12 mouse cellular contexts compared by ENCODE assay signal in genomic region chr5:105636484-105637191, GRCm38 (mm10).
DNase-seq lines count a peak whose midpoint lies in the region; ATAC-seq and TF ChIP-seq lines count a peak whose summit lies in the region.
"Had no signal": no experiment of that assay in that cellular context is flagged by ENCODE, and none has a peak within 500 bp of the region (broad histone marks: within the 10 kb centered on the region; RNA-seq: fewer than 3 reads in every experiment).

No protein-coding gene starts in this region.

- no peak overlapping the region for H3K27ac ChIP-seq in lung, postnatal 0 days (ENCODE audit: low read length)
- no peak overlapping the region for H3K27ac ChIP-seq in hindbrain, embryonic 14.5 days
- no peak overlapping the region for H3K27ac ChIP-seq in liver, postnatal 0 days (ENCODE audit: low read depth)
- H3K27ac ChIP-seq: heart, embryonic 15.5 days; liver, embryonic 13.5 days had no signal

- no peak overlapping the region for H3K4me3 ChIP-seq in lung, postnatal 0 days (ENCODE audit: low read depth, low read length)
- H3K4me3 ChIP-seq in hindbrain, embryonic 14.5 days (replicated peaks; ENCODE audit: low read length) = no peak overlapping the region
- no peak overlapping the region for H3K4me3 ChIP-seq in liver, postnatal 0 days (ENCODE audit: low read depth, low read length)
- H3K4me3 ChIP-seq: heart, embryonic 15.5 days; liver, embryonic 13.5 days had no signal

- H3K4me2 ChIP-seq in lung, postnatal 0 days (replicated peaks; ENCODE audit: low read depth, low read length) = no peak overlapping the region
- no peak overlapping the region for H3K4me2 ChIP-seq in hindbrain, embryonic 14.5 days (replicated peaks)
- no peak overlapping the region for H3K4me2 ChIP-seq in liver, postnatal 0 days (ENCODE audit: low read depth, low read length)
- H3K4me2 ChIP-seq: heart, embryonic 15.5 days; liver, embryonic 13.5 days; midbrain, embryonic 11.5 days had no signal

- TF ChIP-seq CTCF in lung, postnatal 0 days (IDR thresholded peaks at IDR 0.05) = no peak
- TF ChIP-seq CTCF in liver, postnatal 0 days (IDR thresholded peaks at IDR 0.05; ENCODE audit: low read depth) = no peak

- 63% methylated on average over 11 of the region's 11 CpGs for WGBS in lung, postnatal 0 days
- 77% methylated on average over 11 of the region's 11 CpGs for WGBS in hindbrain, embryonic 14.5 days
- 69% methylated on average over 11 of the region's 11 CpGs for WGBS in liver, postnatal 0 days (ENCODE audit: insufficient replicate concordance)

- H3K9ac ChIP-seq in lung, postnatal 0 days (replicated peaks; ENCODE audit: low read depth) = no peak overlapping the region
- H3K9ac ChIP-seq in hindbrain, embryonic 14.5 days = no peak overlapping the region
- H3K9ac ChIP-seq in liver, postnatal 0 days (replicated peaks) = no peak overlapping the region
- H3K9ac ChIP-seq: heart, embryonic 15.5 days; liver, embryonic 13.5 days had no signal

- TF ChIP-seq EP300 in lung, postnatal 0 days (IDR thresholded peaks at IDR 0.05) = no peak
- no peak for TF ChIP-seq EP300 in liver, postnatal 0 days (IDR thresholded peaks at IDR 0.05; ENCODE audit: low read depth)

- no peaks in the 10 kb centered on the region for H3K27me3 ChIP-seq in lung, postnatal 0 days (replicated peaks; ENCODE audit: insufficient read depth, low read length)
- H3K27me3 ChIP-seq in hindbrain, embryonic 14.5 days (ENCODE audit: control insufficient read depth, insufficient read depth, low read length) = no peaks in the 10 kb centered on the region
- no peaks in the 10 kb centered on the region for H3K27me3 ChIP-seq in liver, postnatal 0 days (ENCODE audit: insufficient read depth, low read length)
- H3K27me3 ChIP-seq: heart, embryonic 15.5 days; liver, embryonic 13.5 days had no signal

- no peaks in the 10 kb centered on the region for H3K9me3 ChIP-seq in lung, postnatal 0 days (ENCODE audit: low read length)
- H3K9me3 ChIP-seq in hindbrain, embryonic 14.5 days (ENCODE audit: control insufficient read depth, low read length) = no peaks in the 10 kb centered on the region
- no peaks in the 10 kb centered on the region for H3K9me3 ChIP-seq in liver, postnatal 0 days (ENCODE audit: low read length)
- H3K9me3 ChIP-seq: heart, embryonic 15.5 days; liver, embryonic 13.5 days had no signal

- peak; percentile 53 for ATAC-seq in lung, postnatal 0 days
- ATAC-seq in hindbrain, embryonic 14.5 days (ENCODE audit: low FRiP score) = no peak
- ATAC-seq in liver, postnatal 0 days = no peak

- H3K4me1 ChIP-seq in lung, postnatal 0 days (ENCODE audit: insufficient read depth, low read depth, low read length) = no peaks in the 10 kb centered on the region
- no peaks in the 10 kb centered on the region for H3K4me1 ChIP-seq in hindbrain, embryonic 14.5 days (replicated peaks; ENCODE audit: control insufficient read depth, insufficient read depth, low read length)
- no peaks in the 10 kb centered on the region for H3K4me1 ChIP-seq in liver, postnatal 0 days (ENCODE audit: insufficient read depth)
- H3K4me1 ChIP-seq: liver, embryonic 13.5 days had no signal

- no peaks in the 10 kb centered on the region for H3K36me3 ChIP-seq in lung, postnatal 0 days (ENCODE audit: insufficient read depth, low read length)
- no peaks in the 10 kb centered on the region for H3K36me3 ChIP-seq in hindbrain, embryonic 14.5 days (replicated peaks; ENCODE audit: control insufficient read depth, insufficient read depth)
- H3K36me3 ChIP-seq in liver, postnatal 0 days (replicated peaks; ENCODE audit: insufficient read depth, low read length) = no peaks in the 10 kb centered on the region
- H3K36me3 ChIP-seq: heart, embryonic 15.5 days; liver, embryonic 13.5 days had no signal

- DNase-seq in lung, postnatal 0 days (ENCODE audit: low spot score) = no peak
- no peak for DNase-seq in lung, postnatal 14 days
- peak; percentile 81 for DNase-seq in R1 (ENCODE audit: low read depth, low spot score)
- DNase-seq in heart, postnatal 4 days = peak; percentile 39
- DNase-seq in thymus, postnatal 25 days = peak; percentile 54
- no peak for DNase-seq in hindbrain, embryonic 14.5 days (ENCODE audit: low spot score)
- no peak for DNase-seq in adrenal gland, postnatal 10 days
- no peak for DNase-seq in liver, postnatal 0 days
- DNase-seq: kidney, adult 8-10 months; liver, embryonic 13.5 days had no signal

Comparison
In these comparisons a context has a peak if more than half of its experiments do, and no peak if none do; other contexts are left out.
1. DNase-seq: peak in R1 (single experiment), heart, postnatal 4 days (single experiment) and thymus, postnatal 25 days (single experiment); none in lung, postnatal 0 days (single experiment), lung, postnatal 14 days (single experiment), hindbrain, embryonic 14.5 days (single experiment), adrenal gland, postnatal 10 days (single experiment) and liver, postnatal 0 days (single experiment).